Mouse (Mus musculus): ENCODE measurements around the gene Tent4a. TPM values are rescaled to one million over a fixed set of nuclear protein-coding genes. Genes with fewer than 3 reads are reported as not detected.

The Tent4a gene
- polyA plus RNA-seq, 1 experiment, result 1.1 TPM

DNA sequence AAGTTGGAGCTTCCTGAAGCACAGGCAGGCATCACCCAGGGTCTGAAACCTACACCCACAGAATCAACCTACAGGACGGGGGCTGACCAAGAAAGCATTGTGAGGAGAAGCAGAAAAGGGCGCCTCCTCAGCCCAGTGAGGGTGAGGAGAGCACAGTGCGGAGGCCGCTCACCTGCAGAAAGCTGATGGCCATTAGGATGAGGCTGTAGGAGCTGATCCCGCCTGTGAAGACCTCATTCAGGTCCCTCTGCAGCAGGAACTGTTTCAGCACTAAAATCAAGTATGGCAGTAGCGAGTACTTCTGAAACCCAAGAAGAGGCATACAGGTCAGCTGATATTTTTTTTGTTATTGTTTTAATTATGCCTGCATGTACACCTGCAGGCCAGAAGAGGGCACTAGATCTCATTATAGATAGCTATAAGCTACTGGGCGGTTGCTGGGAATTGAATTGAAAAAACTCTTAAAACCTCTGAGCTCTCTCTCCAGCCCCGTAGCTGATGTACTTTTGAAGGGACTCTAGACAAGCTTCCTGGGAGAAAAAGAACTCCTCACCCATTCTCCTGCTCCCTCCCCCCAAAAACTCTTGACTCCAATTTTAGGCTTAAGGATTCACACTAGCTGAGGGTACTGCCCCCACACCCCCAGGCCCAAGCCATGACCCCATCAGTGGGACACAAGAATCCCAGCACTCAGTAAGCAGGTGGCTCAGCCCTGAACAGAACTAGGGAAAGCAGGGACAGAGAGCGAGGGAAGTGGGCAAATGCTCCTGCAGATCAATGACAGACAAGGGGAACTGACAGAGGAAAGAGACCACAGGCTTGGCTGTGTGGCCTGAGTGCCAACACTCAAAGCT lies 24.8 kb downstream of the Tent4a start:
- Histone ChIP-seq H3K4me1 (ENCODE audit: control insufficient read depth) (peaks cover 22% of the 10 kb centered on the region), H3K4me3 (replicated peaks) (no peak overlapping the region), H3K27me3 (ENCODE audit: control insufficient read depth) (no peaks in the 10 kb centered on the region), H3K9me3 (ENCODE audit: control insufficient read depth, low read length) (no peaks in the 10 kb centered on the region), H3K36me3 (ENCODE audit: control insufficient read depth) (peaks cover 79% of the 10 kb centered on the region)
- TF ChIP-seq GATA1 (IDR thresholded peaks at IDR 0.05; ENCODE audit: low read length) (no peak), TAL1 (IDR thresholded peaks at IDR 0.05; ENCODE audit: low read length) (no peak)

DNA sequence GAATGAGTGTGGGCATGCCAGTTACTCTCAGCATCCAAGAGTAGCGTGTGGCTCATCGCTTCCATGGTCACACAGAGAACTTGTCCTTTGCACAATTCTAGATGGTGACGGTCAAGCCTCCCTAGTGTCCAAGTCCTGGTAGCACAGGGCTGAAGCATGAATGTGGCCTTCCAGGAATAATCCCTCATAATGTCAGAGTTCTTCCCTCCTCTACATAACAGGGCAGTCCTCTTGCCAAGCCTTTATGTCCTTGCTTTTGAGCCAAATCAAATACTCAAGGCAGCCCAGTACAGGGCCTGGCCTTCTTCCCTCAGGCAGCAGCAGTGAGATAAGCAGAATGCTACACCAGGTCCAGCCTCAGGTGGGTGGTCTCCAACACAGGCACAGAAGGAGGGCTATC lies 26.8 kb downstream of the Tent4a start:
- H3K27me3 ChIP-seq (ENCODE audit: control insufficient read depth), result no peaks in the 10 kb centered on the region
- H3K4me3 ChIP-seq (replicated peaks), result no peak overlapping the region
- peaks cover 93% of the 10 kb centered on the region for H3K36me3 ChIP-seq (ENCODE audit: control insufficient read depth)
- H3K9me3 ChIP-seq (ENCODE audit: control insufficient read depth, low read length), result no peaks in the 10 kb centered on the region
- TF ChIP-seq TAL1 (IDR thresholded peaks at IDR 0.05; ENCODE audit: low read length), result no peak
- TF ChIP-seq GATA1 (IDR thresholded peaks at IDR 0.05; ENCODE audit: low read length), result no peak
- peaks cover 39% of the 10 kb centered on the region for H3K4me1 ChIP-seq (ENCODE audit: control insufficient read depth)

GRCm38 (mm10) chr13:69506341-69507086 lies 27.9 kb downstream of the Tent4a start:
- no peaks in the 10 kb centered on the region for H3K9me3 ChIP-seq (ENCODE audit: control insufficient read depth, low read length)
- H3K4me3 ChIP-seq (replicated peaks), result no peak overlapping the region
- TF ChIP-seq GATA1 (IDR thresholded peaks at IDR 0.05; ENCODE audit: low read length) (peak; percentile 32; the same call in 1 of the 2 replicates), TAL1 (IDR thresholded peaks at IDR 0.05; ENCODE audit: low read length) (no peak)
- H3K4me1 ChIP-seq (ENCODE audit: control insufficient read depth), result peaks cover 51% of the 10 kb centered on the region
- no peaks in the 10 kb centered on the region for H3K27me3 ChIP-seq (ENCODE audit: control insufficient read depth)
- H3K36me3 ChIP-seq (ENCODE audit: control insufficient read depth), result peaks cover 93% of the 10 kb centered on the region

- no peak overlapping the region for H3K4me3 ChIP-seq (replicated peaks)
- H3K36me3 ChIP-seq (ENCODE audit: control insufficient read depth), result peaks cover 97% of the 10 kb centered on the region
- H3K9me3 ChIP-seq (ENCODE audit: control insufficient read depth, low read length), result no peaks in the 10 kb centered on the region
- H3K27me3 ChIP-seq (ENCODE audit: control insufficient read depth), result no peaks in the 10 kb centered on the region
- peaks cover 67% of the 10 kb centered on the region for H3K4me1 ChIP-seq (ENCODE audit: control insufficient read depth)
- TF ChIP-seq GATA1 (IDR thresholded peaks at IDR 0.05; ENCODE audit: low read length) (no peak), TAL1 (IDR thresholded peaks at IDR 0.05; ENCODE audit: low read length) (no peak)
These were observed 31.6 kb downstream of the Tent4a start for GRCm38 (mm10) chr13:69502863-69503262.

GRCm38 (mm10) chr13:69502157-69502750 lies 32.2 kb downstream of the Tent4a start:
- peaks cover 62% of the 10 kb centered on the region for H3K4me1 ChIP-seq (ENCODE audit: control insufficient read depth)
- H3K4me3 ChIP-seq (replicated peaks), result no peak overlapping the region
- no peaks in the 10 kb centered on the region for H3K9me3 ChIP-seq (ENCODE audit: control insufficient read depth, low read length)
- TF ChIP-seq TAL1 (IDR thresholded peaks at IDR 0.05; ENCODE audit: low read length), result no peak
- no peak for TF ChIP-seq GATA1 (IDR thresholded peaks at IDR 0.05; ENCODE audit: low read length)
- no peaks in the 10 kb centered on the region for H3K27me3 ChIP-seq (ENCODE audit: control insufficient read depth)
- H3K36me3 ChIP-seq (ENCODE audit: control insufficient read depth), result peaks cover 97% of the 10 kb centered on the region

- peaks cover 71% of the 10 kb centered on the region for H3K36me3 ChIP-seq (ENCODE audit: control insufficient read depth)
- TF ChIP-seq GATA1 (IDR thresholded peaks at IDR 0.05; ENCODE audit: low read length) (no peak), TAL1 (IDR thresholded peaks at IDR 0.05; ENCODE audit: low read length) (no peak)
- H3K27me3 ChIP-seq (ENCODE audit: control insufficient read depth), result no peaks in the 10 kb centered on the region
- H3K4me1 ChIP-seq (ENCODE audit: control insufficient read depth), result peaks cover 35% of the 10 kb centered on the region
- no peaks in the 10 kb centered on the region for H3K9me3 ChIP-seq (ENCODE audit: control insufficient read depth, low read length)
- H3K4me3 ChIP-seq (replicated peaks), result no peak overlapping the region
These were observed 36.1 kb downstream of the Tent4a start for GRCm38 (mm10) chr13:69498276-69498675.

DNA sequence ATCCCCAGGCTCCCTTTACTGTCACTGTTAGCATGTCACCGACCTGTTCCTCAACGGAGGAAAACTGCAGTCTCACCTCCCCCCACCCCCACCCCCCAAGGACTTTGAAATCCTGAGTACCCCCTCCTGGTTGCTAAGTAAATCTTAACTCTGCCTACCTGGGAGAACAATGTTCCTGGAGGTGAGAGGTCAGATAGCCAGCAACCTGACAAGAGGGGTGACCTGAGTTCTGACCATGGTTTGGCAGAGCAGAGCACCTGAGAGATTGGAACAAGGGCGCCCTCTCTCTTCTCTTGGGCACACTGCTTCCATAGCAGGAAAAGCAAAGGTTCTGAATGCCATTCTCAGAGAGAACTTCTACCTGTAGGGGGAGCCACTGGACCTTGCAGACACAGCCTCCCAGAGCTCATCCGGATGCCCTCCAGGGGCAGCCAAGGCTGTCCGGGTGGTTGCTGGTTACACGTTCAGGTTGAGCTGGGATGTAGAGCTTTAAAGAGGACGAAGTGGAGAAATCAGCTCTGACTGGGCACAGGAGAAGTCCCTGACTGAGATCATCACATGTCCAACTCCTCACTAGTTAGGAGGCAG lies 41.4 kb downstream of the Tent4a start:
- Histone ChIP-seq H3K36me3 (ENCODE audit: control insufficient read depth) (peaks cover 18% of the 10 kb centered on the region), H3K9me3 (ENCODE audit: control insufficient read depth, low read length) (no peaks in the 10 kb centered on the region), H3K4me1 (ENCODE audit: control insufficient read depth) (no peaks in the 10 kb centered on the region), H3K4me3 (replicated peaks) (no peak overlapping the region), H3K27me3 (ENCODE audit: control insufficient read depth) (peaks cover 22% of the 10 kb centered on the region)
- no peak for TF ChIP-seq TAL1 (IDR thresholded peaks at IDR 0.05; ENCODE audit: low read length)
- no peak for TF ChIP-seq GATA1 (IDR thresholded peaks at IDR 0.05; ENCODE audit: low read length)

DNA sequence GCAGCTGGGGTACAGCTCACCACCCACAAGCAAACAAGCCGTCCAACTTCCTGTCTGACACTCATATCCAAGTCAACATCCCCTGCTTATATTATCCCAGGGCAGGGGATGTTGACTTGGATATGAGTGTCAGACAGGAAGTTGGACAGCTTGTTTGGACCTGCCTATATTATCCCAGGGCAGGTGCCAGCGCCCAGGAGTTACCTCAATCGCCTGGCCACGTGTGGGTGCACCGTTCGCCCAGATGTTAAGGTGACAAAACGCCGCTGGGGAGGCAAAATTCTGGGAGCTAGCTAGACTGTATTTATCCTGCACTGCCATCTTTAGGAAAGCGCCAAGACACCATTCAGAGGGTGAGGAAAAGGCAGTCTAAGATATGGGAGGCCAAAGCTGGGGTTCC lies 44.6 kb downstream of the Tent4a start:
- TF ChIP-seq TAL1 (IDR thresholded peaks at IDR 0.05; ENCODE audit: low read length), result no peak
- no peak for TF ChIP-seq GATA1 (IDR thresholded peaks at IDR 0.05; ENCODE audit: low read length)
- Histone ChIP-seq H3K9me3 (ENCODE audit: control insufficient read depth, low read length) (no peaks in the 10 kb centered on the region), H3K4me1 (ENCODE audit: control insufficient read depth) (no peaks in the 10 kb centered on the region), H3K4me3 (replicated peaks) (no peak overlapping the region), H3K27me3 (ENCODE audit: control insufficient read depth) (peaks cover 50% of the 10 kb centered on the region), H3K36me3 (ENCODE audit: control insufficient read depth) (no peaks in the 10 kb centered on the region; the same call in 1 of the 2 replicates)
